Mouse (Mus musculus) liver, adult 2 months (tissue): ENCODE measurements around the gene Ddx1. TPM values are rescaled to one million over a fixed set of nuclear protein-coding genes. Genes with fewer than 3 reads are reported as not detected.

Experiments used
- DNase-seq: peaks from one replicate; pipeline ENCODE4 v3.0.0-alpha.2; 2011; ENCODE audit warnings: low read depth, low spot score; ENCODE audit errors: extremely low read depth
- H3K27ac ChIP-seq: fragments of 200-500 bp; replicated peaks from 2 replicates; pipeline ENCODE4 v1.5.1; 2012; ENCODE audit warnings: low read depth, mild to moderate bottlenecking, control low read depth, inconsistent platforms, low read length; ENCODE audit not compliant: insufficient read depth
- H3K27me3 ChIP-seq: fragments of 200-500 bp; 2 replicates; pipeline ENCODE4 v1.6.1; 2012; ENCODE audit warnings: mild to moderate bottlenecking, moderate library complexity, low read length, inconsistent platforms; ENCODE audit not compliant: control insufficient read depth, insufficient read depth
- H3K36me3 ChIP-seq: fragments of 200-500 bp; 2 replicates; pipeline ENCODE4 v1.6.1; 2012; ENCODE audit warnings: low read length, inconsistent platforms; ENCODE audit not compliant: control insufficient read depth, insufficient read depth
- H3K4me1 ChIP-seq: fragments of 200-500 bp; 2 replicates; pipeline ENCODE4 v1.6.1; 2011; ENCODE audit warnings: low read length; ENCODE audit not compliant: control insufficient read depth, insufficient read depth
- H3K4me3 ChIP-seq: fragments of 200-500 bp; 2 replicates; pipeline ENCODE4 v1.5.1; 2011; ENCODE audit warnings: low read depth, mild to moderate bottlenecking, control low read depth, low read length, moderate library complexity; ENCODE audit not compliant: insufficient read depth
- H3K79me2 ChIP-seq: fragments of 200-500 bp; 2 replicates; pipeline ENCODE4 v1.6.1; 2012; ENCODE audit warnings: inconsistent platforms, mild to moderate bottlenecking, low read length, moderate library complexity; ENCODE audit not compliant: control insufficient read depth, insufficient read depth
- H3K9ac ChIP-seq: fragments of 200-500 bp; 2 replicates; pipeline ENCODE4 v1.6.1; 2012; ENCODE audit warnings: low read depth, mild to moderate bottlenecking, control low read depth, inconsistent platforms, low read length
- CTCF ChIP-seq: fragments of 200-500 bp; IDR thresholded peaks from 2 replicates; pipeline ENCODE4 v1.5.1; 2011; ENCODE audit warnings: low read depth, low read length, control low read depth
- POLR2A ChIP-seq: fragments of 200-500 bp; IDR thresholded peaks from 2 replicates; pipeline ENCODE4 v1.6.1; 2011; ENCODE audit warnings: low read length, control low read depth; ENCODE audit not compliant: insufficient read depth; ENCODE audit errors: extremely low read depth
- WGBS: fragments of 180-500 bp; shearing (Covaris S2); methylation state at CpG from one replicate; pipeline ENCODE4 v1.1.7; 2018; 5-methylcytosine and 5-hydroxymethylcytosine counted together
- polyA plus RNA-seq: library from polyadenylated mRNA; depleted of rRNA; stranded (reverse); fragments of >200 nt; gene quantifications from 2 replicates; pipeline ENCODE4 v1.2.3, GENCODE M21; 2012; rRNA removed
- total RNA-seq: library from RNA; depleted of rRNA; stranded (reverse); fragments of >200 nt; gene quantifications from 2 replicates; pipeline ENCODE4 v1.2.3, GENCODE M21; 2014; rRNA removed

The Ddx1 gene
- total RNA-seq (34.8 and 50.5 TPM in 2 replicates), polyA plus RNA-seq (5.4 and 5.7 TPM in 2 replicates)

DNA sequence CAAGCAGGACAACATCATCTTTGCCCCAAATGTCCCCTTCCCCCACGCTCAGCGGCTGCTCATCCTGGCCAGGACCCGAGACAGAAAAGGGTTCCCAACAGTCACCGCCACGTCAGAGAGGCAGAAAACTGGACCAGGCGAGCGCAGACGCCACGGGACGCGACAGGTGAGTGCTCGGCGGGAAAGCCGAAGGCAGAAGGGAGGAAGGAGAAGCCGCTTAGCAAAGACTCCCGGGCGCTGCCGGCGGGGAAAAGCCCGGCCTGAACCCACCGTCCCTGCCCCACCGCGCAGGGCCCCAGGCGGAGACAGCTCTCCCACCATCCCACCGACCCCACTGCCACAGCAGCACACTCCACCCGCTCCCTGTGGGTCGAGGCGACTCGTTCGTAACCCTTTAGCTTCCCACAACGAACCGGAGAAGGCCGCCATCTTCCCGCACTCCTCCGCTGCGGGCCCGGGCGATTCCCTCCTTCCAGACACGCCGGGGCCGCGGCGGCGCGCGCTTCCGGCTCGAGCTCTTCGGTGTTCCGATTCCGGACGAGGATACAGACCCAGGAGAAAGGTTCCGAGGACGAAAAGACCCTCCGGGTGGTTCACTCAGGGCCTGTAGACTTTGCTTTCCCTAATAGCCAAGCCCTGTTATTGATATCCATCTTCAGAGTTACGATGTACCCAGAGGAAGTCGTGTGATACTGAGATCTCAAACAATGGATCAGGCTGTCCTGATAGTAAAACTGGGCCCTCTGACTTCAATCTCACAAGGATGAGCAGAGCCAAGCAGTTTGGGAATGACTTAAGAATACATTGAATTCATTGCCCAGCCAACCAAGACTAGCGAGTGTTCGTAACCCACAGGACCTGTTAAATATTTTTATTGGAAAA lies at the start of gene Ddx1:
Ddx1 (minus strand) TSS at position 523 of the 882 bp plus-strand sequence.
- TF ChIP-seq POLR2A = 0 out of 2 replicates have a peak, but pooled peaks have one; percentile 50
- TF ChIP-seq CTCF = no peak
- H3K9ac ChIP-seq = peak within 1 kb of the TSS; percentile 96

DNA sequence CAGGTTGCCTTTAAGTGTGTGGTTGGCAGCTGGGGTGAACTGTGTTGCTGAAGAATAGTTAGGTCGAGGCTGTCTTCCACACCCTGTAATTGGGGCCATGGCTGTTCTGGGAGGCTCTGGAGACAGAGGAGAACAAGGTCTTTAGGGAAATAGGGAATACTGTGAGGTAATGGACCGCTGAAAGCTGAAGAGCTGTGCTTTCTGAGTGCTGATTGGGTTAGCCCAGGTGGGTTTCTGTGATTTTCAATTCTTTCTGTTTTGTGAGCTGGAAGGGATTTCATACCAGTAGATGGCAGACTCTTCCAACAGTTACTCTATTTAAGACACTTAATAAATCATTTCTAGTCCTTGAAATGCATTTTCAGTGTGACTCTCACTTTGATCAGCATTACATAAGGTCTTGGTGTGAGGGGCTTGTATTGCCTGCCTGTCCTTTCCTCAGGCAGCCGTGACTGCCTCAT lies 44.4 kb upstream of the Ddx1 start:
- H3K36me3 ChIP-seq = peaks cover 19% of the 10 kb centered on the region
- WGBS = 91% methylated on average over 3 of the region's 3 CpGs

More for the DNA sequence above, at the start of gene Ddx1:
- H3K4me1 ChIP-seq = peaks cover 2% of the 10 kb centered on the region; the same call in 1 of the 2 replicates
- H3K27ac ChIP-seq = peak within 1 kb of the TSS; percentile 62
- no peaks in the 10 kb centered on the region; the same call in 1 of the 2 replicates for H3K79me2 ChIP-seq
- peak within 1 kb of the TSS; percentile 97 for H3K4me3 ChIP-seq
- no peaks in the 10 kb centered on the region for H3K27me3 ChIP-seq
- peak; percentile 63 for DNase-seq
- 2% methylated on average over 59 of the region's 59 CpGs for WGBS
- peaks cover 5% of the 10 kb centered on the region; the same call in 1 of the 2 replicates for H3K36me3 ChIP-seq

DNA sequence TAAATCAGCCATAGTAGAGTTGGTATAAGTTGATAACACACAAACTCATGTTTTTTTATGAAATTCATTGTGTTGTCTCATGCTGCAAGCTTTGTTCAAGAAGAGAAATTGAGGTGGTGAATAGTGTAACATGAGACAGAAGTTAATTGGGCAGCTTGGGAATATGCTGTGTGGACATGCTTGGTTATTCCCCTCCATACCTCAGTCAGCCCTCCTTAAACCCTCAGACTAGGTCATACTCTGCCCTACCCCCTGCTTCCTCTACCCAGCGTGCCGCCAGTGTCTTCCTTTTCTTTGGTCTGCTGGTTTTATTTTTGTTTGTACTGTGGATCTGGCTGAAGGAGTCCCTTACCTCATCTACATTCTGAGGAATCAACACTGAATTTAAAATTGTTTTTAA lies 42.4 kb upstream of the Ddx1 start:
- no peaks in the 10 kb centered on the region for H3K79me2 ChIP-seq
- H3K27me3 ChIP-seq = no peaks in the 10 kb centered on the region
- no peak for DNase-seq
- H3K4me1 ChIP-seq = no peaks in the 10 kb centered on the region
- no peak overlapping the region for H3K4me3 ChIP-seq
- no peak overlapping the region for H3K9ac ChIP-seq
- peaks cover 20% of the 10 kb centered on the region for H3K36me3 ChIP-seq
- no peak overlapping the region for H3K27ac ChIP-seq
- 91% methylated on average over 2 of the region's 2 CpGs for WGBS
- TF ChIP-seq CTCF (no peak), POLR2A (no peak)

More for the DNA sequence above, 44.4 kb upstream of the Ddx1 start:
- TF ChIP-seq CTCF (no peak), POLR2A (no peak)
- Histone ChIP-seq H3K27ac (no peak overlapping the region), H3K9ac (no peak overlapping the region), H3K79me2 (no peaks in the 10 kb centered on the region), H3K4me3 (no peak overlapping the region), H3K27me3 (no peaks in the 10 kb centered on the region), H3K4me1 (no peaks in the 10 kb centered on the region)
- no peak for DNase-seq

DNA sequence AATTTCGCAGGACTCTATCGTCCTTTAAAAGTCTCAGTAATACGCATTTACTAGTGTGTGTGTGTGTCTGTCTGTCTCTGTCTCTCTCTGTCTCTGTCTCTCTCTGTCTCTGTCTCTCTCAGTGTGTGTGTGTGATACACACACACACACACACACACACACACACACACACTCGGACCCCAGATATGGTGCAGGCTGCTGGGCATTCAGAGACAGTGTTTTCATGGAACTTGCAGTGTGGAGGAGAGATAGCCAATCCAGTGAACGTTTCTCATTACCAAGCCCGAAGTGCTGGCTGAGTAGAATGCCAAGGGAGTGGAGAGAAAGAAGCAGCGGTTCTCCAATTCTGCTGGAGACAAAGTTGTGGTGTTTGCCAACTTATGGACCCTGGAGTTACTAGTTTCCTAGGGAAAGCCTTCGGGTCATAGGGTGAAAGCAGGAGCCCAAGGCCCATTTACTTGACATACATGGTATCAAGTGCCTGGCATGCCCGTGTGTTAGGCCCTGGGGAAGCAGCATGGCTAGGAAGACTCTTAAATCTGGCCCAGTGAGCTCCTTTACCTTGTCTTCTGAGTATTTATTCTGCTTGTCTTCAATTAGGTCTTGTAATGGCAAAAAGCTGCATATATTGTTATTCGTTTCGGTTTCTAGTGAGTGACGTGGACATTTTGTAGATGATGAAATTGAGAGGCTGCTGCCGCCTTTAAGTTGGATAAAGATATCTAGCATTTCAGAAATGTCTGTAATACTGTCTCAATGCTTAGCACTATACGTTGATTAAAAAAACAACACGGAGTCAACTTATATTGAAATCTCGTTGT lies 20.8 kb upstream of the Ddx1 start:
- DNase-seq = peak; percentile 34
- Histone ChIP-seq H3K27ac (peak overlapping the region; percentile 34; the same call in 1 of the 2 replicates), H3K4me1 (peaks cover 8% of the 10 kb centered on the region), H3K9ac (peak overlapping the region; percentile 87), H3K27me3 (no peaks in the 10 kb centered on the region), H3K79me2 (no peaks in the 10 kb centered on the region; the same call in 1 of the 2 replicates), H3K4me3 (peak overlapping the region; percentile 84), H3K36me3 (peaks cover 6% of the 10 kb centered on the region)
- no peak for TF ChIP-seq POLR2A
- TF ChIP-seq CTCF = no peak
- 25% methylated on average over 16 of the region's 16 CpGs for WGBS

- peak; percentile 66 for DNase-seq
- peak within 1 kb of the TSS; percentile 34 for H3K27ac ChIP-seq
- H3K4me1 ChIP-seq = peaks cover 8% of the 10 kb centered on the region
- peaks cover 2% of the 10 kb centered on the region; the same call in 1 of the 2 replicates for H3K36me3 ChIP-seq
- no peaks in the 10 kb centered on the region for H3K27me3 ChIP-seq
- peak within 1 kb of the TSS; percentile 87 for H3K9ac ChIP-seq
- peak within 1 kb of the TSS; percentile 84 for H3K4me3 ChIP-seq
- TF ChIP-seq POLR2A (no peak), CTCF (no peak)
- WGBS = 3% methylated on average over 38 of the region's 38 CpGs
- H3K79me2 ChIP-seq = no peaks in the 10 kb centered on the region; the same call in 1 of the 2 replicates
Observed at GRCm38 (mm10) chr12:13268826-13269449, 19.9 kb upstream of the Ddx1 start, which contains the start of gene Nbas. Nbas (plus strand) TSS chr12:13269133.
